Mouse (Mus musculus): ENCODE results near the gene Pm20d1.

DNA sequence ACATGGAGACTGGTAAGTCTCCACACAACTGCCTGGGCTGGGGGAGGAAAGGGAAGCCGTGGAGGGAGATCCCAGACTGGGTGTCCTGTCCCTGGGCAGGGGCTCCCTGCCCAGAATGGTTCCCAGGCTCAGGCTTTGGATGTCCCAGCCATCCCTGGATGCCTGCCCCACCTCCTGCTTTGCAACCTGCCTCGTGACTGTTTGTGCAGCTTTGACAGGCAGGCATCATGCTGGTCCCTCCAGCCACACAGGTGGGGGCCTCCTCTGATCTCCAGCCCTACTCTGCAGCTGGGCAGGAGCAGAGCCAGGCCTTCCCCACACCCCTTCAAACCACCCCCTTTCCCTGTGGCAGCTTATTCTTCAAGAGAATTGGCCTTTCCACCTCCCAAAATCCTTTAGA lies 42.1 kb downstream of the Pm20d1 start:
- TF ChIP-seq USF1 (IDR thresholded peaks at IDR 0.05; ENCODE audit: low read depth, low read length) = no peak
- TF ChIP-seq GABPA (IDR thresholded peaks at IDR 0.05; ENCODE audit: insufficient replicate concordance, low read depth, low read length) = no peak
- no peak for TF ChIP-seq JUN (IDR thresholded peaks at IDR 0.05; ENCODE audit: insufficient read depth, low read depth, low read length)
